Mouse (Mus musculus): ENCODE measurements at regions not wholly inside any gene's neighbourhood (a gene's known extent, or its start where the extent isn't known, plus 50 kb on each side); places are given as distances from the start of the nearest gene placed in this dataset.

- DNase-seq (ENCODE audit: low spot score) (no peak), ATAC-seq (ENCODE audit: low FRiP score, low read depth) (no peak; the same call in 1 of the 2 replicates)
- WGBS = 10% methylated on average over 5 of the region's 5 CpGs
- no peak for TF ChIP-seq POLR2A (IDR thresholded peaks at IDR 0.05; ENCODE audit: borderline replicate concordance, extremely low read depth, insufficient read depth, insufficient read length)
- Histone ChIP-seq H3K9me3 (ENCODE audit: control insufficient read depth, low read length) (no peaks in the 10 kb centered on the region), H3K27ac (replicated peaks; ENCODE audit: low read depth, low read length) (no peak overlapping the region), H3K4me3 (replicated peaks; ENCODE audit: low read length) (no peak overlapping the region), H3K4me2 (replicated peaks; ENCODE audit: low read depth, low read length, severe bottlenecking) (no peak overlapping the region), H3K27me3 (ENCODE audit: control insufficient read depth, insufficient read depth, low read length) (no peaks in the 10 kb centered on the region), H3K9ac (ENCODE audit: low read depth, low read length, severe bottlenecking) (no peak overlapping the region), H3K4me1 (ENCODE audit: control insufficient read depth, insufficient read depth, low read length) (peaks cover 9% of the 10 kb centered on the region), H3K36me3 (ENCODE audit: control insufficient read depth, insufficient read depth, low read length) (no peaks in the 10 kb centered on the region)
Observed at GRCm38 (mm10) chr11:64297825-64298224, 137.3 kb upstream of the Hs3st3a1 start.

GRCm38 (mm10) chr11:64288236-64288635 is 146.9 kb upstream of the Hs3st3a1 start:
- DNase-seq (ENCODE audit: low spot score) (no peak), ATAC-seq (ENCODE audit: low FRiP score, low read depth) (no peak)
- H3K4me2 ChIP-seq (replicated peaks; ENCODE audit: low read depth, low read length, severe bottlenecking) = no peak overlapping the region
- H3K4me1 ChIP-seq (ENCODE audit: control insufficient read depth, insufficient read depth, low read length) = peaks cover 5% of the 10 kb centered on the region; the same call in 1 of the 2 replicates
- H3K27ac ChIP-seq (replicated peaks; ENCODE audit: low read depth, low read length) = no peak overlapping the region
- no peak overlapping the region for H3K9ac ChIP-seq (ENCODE audit: low read depth, low read length, severe bottlenecking)
- H3K27me3 ChIP-seq (ENCODE audit: control insufficient read depth, insufficient read depth, low read length) = no peaks in the 10 kb centered on the region
- 89% methylated on average over 3 of the region's 3 CpGs for WGBS
- H3K36me3 ChIP-seq (ENCODE audit: control insufficient read depth, insufficient read depth, low read length) = no peaks in the 10 kb centered on the region
- no peaks in the 10 kb centered on the region for H3K9me3 ChIP-seq (ENCODE audit: control insufficient read depth, low read length)
- H3K4me3 ChIP-seq (replicated peaks; ENCODE audit: low read length) = no peak overlapping the region
- TF ChIP-seq POLR2A (IDR thresholded peaks at IDR 0.05; ENCODE audit: borderline replicate concordance, extremely low read depth, insufficient read depth, insufficient read length) = no peak

- Histone ChIP-seq H3K9me3 (ENCODE audit: control insufficient read depth, low read length) (no peaks in the 10 kb centered on the region), H3K27me3 (ENCODE audit: control insufficient read depth, insufficient read depth, low read length) (no peaks in the 10 kb centered on the region), H3K4me3 (replicated peaks; ENCODE audit: low read length) (no peak overlapping the region), H3K36me3 (ENCODE audit: control insufficient read depth, insufficient read depth, low read length) (no peaks in the 10 kb centered on the region), H3K27ac (replicated peaks; ENCODE audit: low read depth, low read length) (no peak overlapping the region), H3K4me2 (replicated peaks; ENCODE audit: low read depth, low read length, severe bottlenecking) (no peak overlapping the region), H3K4me1 (ENCODE audit: control insufficient read depth, insufficient read depth, low read length) (peaks cover 5% of the 10 kb centered on the region; the same call in 1 of the 2 replicates), H3K9ac (ENCODE audit: low read depth, low read length, severe bottlenecking) (no peak overlapping the region)
- TF ChIP-seq POLR2A (IDR thresholded peaks at IDR 0.05; ENCODE audit: borderline replicate concordance, extremely low read depth, insufficient read depth, insufficient read length) = no peak
- ATAC-seq (ENCODE audit: low FRiP score, low read depth) (no peak), DNase-seq (ENCODE audit: low spot score) (no peak)
Observed at GRCm38 (mm10) chr11:64287499-64287898, 147.6 kb upstream of the Hs3st3a1 start.

GRCm38 (mm10) chr11:64281781-64282180 is 153.4 kb upstream of the Hs3st3a1 start:
- Histone ChIP-seq H3K4me1 (ENCODE audit: control insufficient read depth, insufficient read depth, low read length) (peaks cover 5% of the 10 kb centered on the region; the same call in 1 of the 2 replicates), H3K27me3 (ENCODE audit: control insufficient read depth, insufficient read depth, low read length) (no peaks in the 10 kb centered on the region), H3K9ac (ENCODE audit: low read depth, low read length, severe bottlenecking) (no peak overlapping the region), H3K27ac (replicated peaks; ENCODE audit: low read depth, low read length) (no peak overlapping the region), H3K9me3 (ENCODE audit: control insufficient read depth, low read length) (no peaks in the 10 kb centered on the region), H3K4me2 (replicated peaks; ENCODE audit: low read depth, low read length, severe bottlenecking) (no peak overlapping the region), H3K36me3 (ENCODE audit: control insufficient read depth, insufficient read depth, low read length) (no peaks in the 10 kb centered on the region), H3K4me3 (replicated peaks; ENCODE audit: low read length) (no peak overlapping the region)
- 62% methylated on average over 4 of the region's 4 CpGs for WGBS
- ATAC-seq (ENCODE audit: low FRiP score, low read depth) (no peak), DNase-seq (ENCODE audit: low spot score) (no peak)
- TF ChIP-seq POLR2A (IDR thresholded peaks at IDR 0.05; ENCODE audit: borderline replicate concordance, extremely low read depth, insufficient read depth, insufficient read length) = no peak

- H3K27me3 ChIP-seq (ENCODE audit: control insufficient read depth, insufficient read depth, low read length) = no peaks in the 10 kb centered on the region
- no peak overlapping the region for H3K4me3 ChIP-seq (replicated peaks; ENCODE audit: low read length)
- H3K9me3 ChIP-seq (ENCODE audit: control insufficient read depth, low read length) = no peaks in the 10 kb centered on the region
- no peaks in the 10 kb centered on the region for H3K36me3 ChIP-seq (ENCODE audit: control insufficient read depth, insufficient read depth, low read length)
- no peak for DNase-seq (ENCODE audit: low spot score)
- no peaks in the 10 kb centered on the region for H3K4me1 ChIP-seq (ENCODE audit: control insufficient read depth, insufficient read depth, low read length)
- no peak overlapping the region for H3K4me2 ChIP-seq (replicated peaks; ENCODE audit: low read depth, low read length, severe bottlenecking)
- no peak for ATAC-seq (ENCODE audit: low FRiP score, low read depth)
- H3K27ac ChIP-seq (replicated peaks; ENCODE audit: low read depth, low read length) = no peak overlapping the region
- TF ChIP-seq POLR2A (IDR thresholded peaks at IDR 0.05; ENCODE audit: borderline replicate concordance, extremely low read depth, insufficient read depth, insufficient read length) = no peak
- 35% methylated on average over 12 of the region's 12 CpGs for WGBS
- H3K9ac ChIP-seq (ENCODE audit: low read depth, low read length, severe bottlenecking) = no peak overlapping the region
Observed at GRCm38 (mm10) chr11:64278259-64279003, 156.7 kb upstream of the Hs3st3a1 start.
